Mouse (Mus musculus) thymus, postnatal 10 days (tissue): ENCODE measurements around the gene Mthfr.
"Not testable (repeated sequence)": the region's sequence is repeated elsewhere in the genome, so short reads cannot be mapped to it uniquely, and the experiment has no call there.

Experiments
- DNase-seq, 2 experiments: peaks; one replicate each; pipeline ENCODE4 v3.0.0; 2021; ENCODE audit warnings: low spot score in 2 of 2

The Mthfr gene

GRCm38 (mm10) chr4:148040029-148040830, 1.4 kb downstream of the Mthfr start:
- DNase-seq = no peak

- DNase-seq = peak; percentile 12 to 28
Observed at GRCm38 (mm10) chr4:148040933-148041610, 2.2 kb downstream of the Mthfr start.

- DNase-seq = peak; percentile 37 to 47
Observed at GRCm38 (mm10) chr4:148041611-148042191, 2.8 kb downstream of the Mthfr start.

- DNase-seq = not testable (repeated sequence)
Observed at GRCm38 (mm10) chr4:148043327-148043726, 4.5 kb downstream of the Mthfr start.

GRCm38 (mm10) chr4:148044113-148044512, 5.2 kb downstream of the Mthfr start:
- no peak for DNase-seq

- no peak for DNase-seq
Observed at GRCm38 (mm10) chr4:148046450-148047031, 7.7 kb downstream of the Mthfr start.

GRCm38 (mm10) chr4:148050396-148050914, 11.6 kb downstream of the Mthfr start:
- DNase-seq = not testable (repeated sequence)

- no peak for DNase-seq
Observed at GRCm38 (mm10) chr4:148051046-148051776, 12.3 kb downstream of the Mthfr start.

GRCm38 (mm10) chr4:148051886-148052285, 13.0 kb downstream of the Mthfr start:
- no peak for DNase-seq

GRCm38 (mm10) chr4:148052976-148053375, 14.1 kb downstream of the Mthfr start:
- DNase-seq = no peak

GRCm38 (mm10) chr4:148053417-148053920, 14.6 kb downstream of the Mthfr start:
- no peak for DNase-seq

GRCm38 (mm10) chr4:148054961-148055695, 16.3 kb downstream of the Mthfr start:
- DNase-seq = no peak

GRCm38 (mm10) chr4:148056246-148056645, 17.4 kb downstream of the Mthfr start:
- no peak for DNase-seq

- no peak for DNase-seq
Observed at GRCm38 (mm10) chr4:148056801-148057200, 17.9 kb downstream of the Mthfr start.

- DNase-seq = no peak
Observed at GRCm38 (mm10) chr4:148057661-148058209, 18.9 kb downstream of the Mthfr start.

GRCm38 (mm10) chr4:148058218-148058819, 19.4 kb downstream of the Mthfr start:
- DNase-seq = no peak

GRCm38 (mm10) chr4:148058993-148059392, 20.1 kb downstream of the Mthfr start:
- DNase-seq = no peak

- no peak for DNase-seq
Observed at GRCm38 (mm10) chr4:148060120-148061085, 21.5 kb downstream of the Mthfr start.

- DNase-seq = no peak
Observed at GRCm38 (mm10) chr4:148061086-148061480, 22.2 kb downstream of the Mthfr start.
